Mouse (Mus musculus) heart, postnatal 0 days (tissue): ENCODE results near the gene Aqp1.

Source experiments
- CTCF ChIP-seq: IDR thresholded peaks from 2 replicates; pipeline ENCODE4 v1.5.1; 2016; ENCODE audit warnings: antibody characterized with exemption, control low read depth, low read depth
- EP300 ChIP-seq: IDR thresholded peaks from 2 replicates; pipeline ENCODE4 v1.6.1; 2016; ENCODE audit warnings: antibody characterized with exemption, low read depth

DNA sequence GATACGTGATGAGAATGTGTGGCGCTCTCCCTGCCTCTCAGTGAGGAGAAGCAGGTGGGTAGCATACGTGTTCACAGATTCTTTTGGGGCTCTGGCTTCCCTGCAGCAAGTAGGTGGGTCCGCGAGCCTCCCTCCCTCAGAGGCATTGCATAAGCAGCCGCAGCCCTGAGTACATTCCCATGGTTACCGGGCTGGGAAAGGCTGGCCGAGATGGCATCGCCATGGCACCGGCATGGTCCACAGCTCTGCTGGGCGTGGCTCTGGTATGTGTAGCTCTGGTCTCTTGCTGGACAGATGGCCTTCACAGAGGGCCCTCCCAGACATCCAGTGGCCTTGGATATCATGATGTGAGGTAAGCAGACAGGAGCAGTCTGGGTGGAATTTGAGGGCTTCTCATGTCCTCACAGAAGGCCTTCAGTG lies 60.4 kb downstream of the Aqp1 start:
- TF ChIP-seq CTCF (no peak), EP300 (no peak)
